Mouse (Mus musculus): ENCODE measurements around the gene Cdh22. TPM values are rescaled to one million over a fixed set of nuclear protein-coding genes. Genes with fewer than 3 reads are reported as not detected.

The Cdh22 gene
- total RNA-seq, 1 experiment from 2014 or later = not detected

- ATAC-seq (replicated peaks; ENCODE audit: low read depth, poor library complexity, severe bottlenecking) = no peak
These were observed 19.3 kb downstream of the Cdh22 start for GRCm38 (mm10) chr2:165215103-165215951.

GRCm38 (mm10) chr2:165211426-165212079 lies 23.1 kb downstream of the Cdh22 start:
- ATAC-seq (replicated peaks; ENCODE audit: low read depth, poor library complexity, severe bottlenecking) = no peak

- no peak for ATAC-seq (replicated peaks; ENCODE audit: low read depth, poor library complexity, severe bottlenecking)
These were observed 23.7 kb downstream of the Cdh22 start for GRCm38 (mm10) chr2:165210948-165211347.

- no peak for ATAC-seq (replicated peaks; ENCODE audit: low read depth, poor library complexity, severe bottlenecking)
These were observed 27.0 kb downstream of the Cdh22 start for GRCm38 (mm10) chr2:165207689-165208088.

GRCm38 (mm10) chr2:165207086-165207485 lies 27.6 kb downstream of the Cdh22 start:
- no peak for ATAC-seq (replicated peaks; ENCODE audit: low read depth, poor library complexity, severe bottlenecking)

- ATAC-seq (replicated peaks; ENCODE audit: low read depth, poor library complexity, severe bottlenecking) = no peak
These were observed 29.2 kb downstream of the Cdh22 start for GRCm38 (mm10) chr2:165205486-165205885.

GRCm38 (mm10) chr2:165204931-165205330 lies 29.7 kb downstream of the Cdh22 start:
- no peak for ATAC-seq (replicated peaks; ENCODE audit: low read depth, poor library complexity, severe bottlenecking)

GRCm38 (mm10) chr2:165201761-165202751 lies 32.6 kb downstream of the Cdh22 start:
- ATAC-seq (replicated peaks; ENCODE audit: low read depth, poor library complexity, severe bottlenecking) = 0 out of 2 replicates have a peak, but pooled peaks have one; percentile 15

- ATAC-seq (replicated peaks; ENCODE audit: low read depth, poor library complexity, severe bottlenecking) = no peak
These were observed 37.1 kb downstream of the Cdh22 start for GRCm38 (mm10) chr2:165197546-165197945.

- 0 out of 2 replicates have a peak, but pooled peaks have one; percentile 36 for ATAC-seq (replicated peaks; ENCODE audit: low read depth, poor library complexity, severe bottlenecking)
These were observed 39.1 kb downstream of the Cdh22 start for GRCm38 (mm10) chr2:165195411-165196182.

- ATAC-seq (replicated peaks; ENCODE audit: low read depth, poor library complexity, severe bottlenecking) = no peak
These were observed 43.2 kb downstream of the Cdh22 start for GRCm38 (mm10) chr2:165191483-165191882.

- ATAC-seq (replicated peaks; ENCODE audit: low read depth, poor library complexity, severe bottlenecking) = no peak
These were observed 45.1 kb downstream of the Cdh22 start for GRCm38 (mm10) chr2:165189546-165189945.

GRCm38 (mm10) chr2:165187648-165188380 lies 46.8 kb downstream of the Cdh22 start:
- ATAC-seq (replicated peaks; ENCODE audit: low read depth, poor library complexity, severe bottlenecking) = no peak

- no peak for ATAC-seq (replicated peaks; ENCODE audit: low read depth, poor library complexity, severe bottlenecking)
These were observed 50.5 kb downstream of the Cdh22 start for GRCm38 (mm10) chr2:165184015-165184633.

- no peak for ATAC-seq (replicated peaks; ENCODE audit: low read depth, poor library complexity, severe bottlenecking)
These were observed 52.3 kb downstream of the Cdh22 start for GRCm38 (mm10) chr2:165182085-165182976.

GRCm38 (mm10) chr2:165179231-165179630 lies 55.4 kb downstream of the Cdh22 start:
- no peak for ATAC-seq (replicated peaks; ENCODE audit: low read depth, poor library complexity, severe bottlenecking)

GRCm38 (mm10) chr2:165176965-165177364 lies 57.7 kb downstream of the Cdh22 start:
- ATAC-seq (replicated peaks; ENCODE audit: low read depth, poor library complexity, severe bottlenecking) = no peak
